Mouse (Mus musculus): ENCODE data around the gene Cdip1. TPM values are rescaled to one million over a fixed set of nuclear protein-coding genes. Genes with fewer than 3 reads are reported as not detected.
A peak's percentile ranks its signal among the peaks of the same experiment; 100 is the strongest.
"Not testable (repeated sequence)": the region's sequence is repeated elsewhere in the genome, so short reads cannot be mapped to it uniquely, and the experiment has no call there.

The Cdip1 gene
- 113 and 123 TPM in 2 replicates for polyA plus RNA-seq (2015; fragmentation: Nextera tagmentation; extraction: Ambion mirVana)

GRCm38 (mm10) chr16:4789810-4790559, at the start of gene Cdip1:
Gene Cdip1 (minus strand): TSS chr16:4790292.
- WGBS = under 1% methylated on average over 51 of the region's 51 CpGs
- peak; percentile 98 for ATAC-seq (ENCODE audit: low FRiP score, low TSS enrichment)

GRCm38 (mm10) chr16:4839552-4839951, 49.5 kb upstream of the Cdip1 start:
- Histone ChIP-seq H3K27me3 (ENCODE audit: insufficient read depth, low read length) (no peaks in the 10 kb centered on the region), H3K27ac (ENCODE audit: low read length) (no peak overlapping the region), H3K9me3 (ENCODE audit: low read length) (no peaks in the 10 kb centered on the region), H3K36me3 (ENCODE audit: insufficient read depth, low read length) (no peaks in the 10 kb centered on the region), H3K4me2 (replicated peaks; ENCODE audit: low read depth, low read length) (no peak overlapping the region), H3K9ac (replicated peaks; ENCODE audit: low read length) (no peak overlapping the region), H3K4me1 (ENCODE audit: insufficient read depth, low read length) (no peaks in the 10 kb centered on the region), H3K4me3 (ENCODE audit: low read length) (no peak overlapping the region)
- WGBS = 77% methylated on average over 3 of the region's 3 CpGs
- ATAC-seq (ENCODE audit: low FRiP score, low TSS enrichment) = no peak

More at GRCm38 (mm10) chr16:4789810-4790559, at the start of gene Cdip1:
- Histone ChIP-seq H3K36me3 (ENCODE audit: insufficient read depth, low read length) (no peaks in the 10 kb centered on the region), H3K27ac (ENCODE audit: low read length) (peak within 1 kb of the TSS; percentile 98), H3K4me1 (ENCODE audit: insufficient read depth, low read length) (peaks cover 33% of the 10 kb centered on the region), H3K4me3 (ENCODE audit: low read length) (peak within 1 kb of the TSS; percentile 57), H3K4me2 (replicated peaks; ENCODE audit: low read depth, low read length) (peak within 1 kb of the TSS; percentile 76), H3K9me3 (ENCODE audit: low read length) (no peaks in the 10 kb centered on the region), H3K9ac (replicated peaks; ENCODE audit: low read length) (peak within 1 kb of the TSS; percentile 78), H3K27me3 (ENCODE audit: insufficient read depth, low read length) (no peaks in the 10 kb centered on the region)

- Histone ChIP-seq H3K9me3 (ENCODE audit: low read length) (no peaks in the 10 kb centered on the region), H3K36me3 (ENCODE audit: insufficient read depth, low read length) (no peaks in the 10 kb centered on the region), H3K27ac (ENCODE audit: low read length) (no peak overlapping the region), H3K27me3 (ENCODE audit: insufficient read depth, low read length) (no peaks in the 10 kb centered on the region), H3K9ac (replicated peaks; ENCODE audit: low read length) (no peak overlapping the region), H3K4me2 (replicated peaks; ENCODE audit: low read depth, low read length) (no peak overlapping the region), H3K4me3 (ENCODE audit: low read length) (no peak overlapping the region), H3K4me1 (ENCODE audit: insufficient read depth, low read length) (no peaks in the 10 kb centered on the region)
- ATAC-seq (ENCODE audit: low FRiP score, low TSS enrichment) = no peak
- WGBS = 82% methylated on average over 3 of the region's 3 CpGs
Measured at GRCm38 (mm10) chr16:4837631-4838030, 47.5 kb upstream of the Cdip1 start.

GRCm38 (mm10) chr16:4835191-4835590, 45.1 kb upstream of the Cdip1 start, which contains the start of gene 4930562C15Rik:
Gene 4930562C15Rik (plus strand): TSS chr16:4835416.
- WGBS = 90% methylated on average over 3 of the region's 3 CpGs
- Histone ChIP-seq H3K9me3 (ENCODE audit: low read length) (no peaks in the 10 kb centered on the region), H3K4me2 (replicated peaks; ENCODE audit: low read depth, low read length) (no peak within 1 kb of the TSS), H3K9ac (replicated peaks; ENCODE audit: low read length) (no peak within 1 kb of the TSS), H3K4me3 (ENCODE audit: low read length) (no peak within 1 kb of the TSS), H3K4me1 (ENCODE audit: insufficient read depth, low read length) (no peaks in the 10 kb centered on the region), H3K27ac (ENCODE audit: low read length) (no peak within 1 kb of the TSS), H3K36me3 (ENCODE audit: insufficient read depth, low read length) (no peaks in the 10 kb centered on the region), H3K27me3 (ENCODE audit: insufficient read depth, low read length) (no peaks in the 10 kb centered on the region)
- no peak for ATAC-seq (ENCODE audit: low FRiP score, low TSS enrichment)

- Histone ChIP-seq H3K4me2 (replicated peaks; ENCODE audit: low read depth, low read length) (no peak overlapping the region), H3K27ac (ENCODE audit: low read length) (no peak overlapping the region), H3K4me1 (ENCODE audit: insufficient read depth, low read length) (no peaks in the 10 kb centered on the region), H3K9me3 (ENCODE audit: low read length) (no peaks in the 10 kb centered on the region), H3K36me3 (ENCODE audit: insufficient read depth, low read length) (no peaks in the 10 kb centered on the region), H3K27me3 (ENCODE audit: insufficient read depth, low read length) (no peaks in the 10 kb centered on the region), H3K9ac (replicated peaks; ENCODE audit: low read length) (no peak overlapping the region), H3K4me3 (ENCODE audit: low read length) (no peak overlapping the region)
- no peak for ATAC-seq (ENCODE audit: low FRiP score, low TSS enrichment)
- WGBS = 87% methylated on average over 2 of the region's 2 CpGs
Measured at GRCm38 (mm10) chr16:4833858-4834257, 43.8 kb upstream of the Cdip1 start.

GRCm38 (mm10) chr16:4831650-4832419, 41.7 kb upstream of the Cdip1 start:
- no peaks in the 10 kb centered on the region for H3K9me3 ChIP-seq (ENCODE audit: low read length)
- H3K4me1 ChIP-seq (ENCODE audit: insufficient read depth, low read length) = no peaks in the 10 kb centered on the region
- no peak overlapping the region for H3K27ac ChIP-seq (ENCODE audit: low read length)
- no peak overlapping the region for H3K4me3 ChIP-seq (ENCODE audit: low read length)
- H3K27me3 ChIP-seq (ENCODE audit: insufficient read depth, low read length) = no peaks in the 10 kb centered on the region
- no peak overlapping the region for H3K9ac ChIP-seq (replicated peaks; ENCODE audit: low read length)
- no peak overlapping the region for H3K4me2 ChIP-seq (replicated peaks; ENCODE audit: low read depth, low read length)
- H3K36me3 ChIP-seq (ENCODE audit: insufficient read depth, low read length) = no peaks in the 10 kb centered on the region
- peak; percentile 51; the same call in 1 of the 2 replicates for ATAC-seq (ENCODE audit: low FRiP score, low TSS enrichment)
- 54% methylated on average over 15 of the region's 15 CpGs for WGBS

- Histone ChIP-seq H3K4me1 (ENCODE audit: insufficient read depth, low read length) (no peaks in the 10 kb centered on the region), H3K9ac (replicated peaks; ENCODE audit: low read length) (no peak overlapping the region), H3K36me3 (ENCODE audit: insufficient read depth, low read length) (no peaks in the 10 kb centered on the region), H3K9me3 (ENCODE audit: low read length) (no peaks in the 10 kb centered on the region), H3K4me3 (ENCODE audit: low read length) (no peak overlapping the region), H3K27me3 (ENCODE audit: insufficient read depth, low read length) (no peaks in the 10 kb centered on the region), H3K4me2 (replicated peaks; ENCODE audit: low read depth, low read length) (no peak overlapping the region), H3K27ac (ENCODE audit: low read length) (no peak overlapping the region)
- 79% methylated on average over 6 of the region's 6 CpGs for WGBS
- ATAC-seq (ENCODE audit: low FRiP score, low TSS enrichment) = no peak
Measured at GRCm38 (mm10) chr16:4829271-4829900, 39.3 kb upstream of the Cdip1 start.

- 92% methylated on average over 5 of the region's 5 CpGs for WGBS
- no peak overlapping the region for H3K4me3 ChIP-seq (ENCODE audit: low read length)
- no peak for ATAC-seq (ENCODE audit: low FRiP score, low TSS enrichment)
- H3K27me3 ChIP-seq (ENCODE audit: insufficient read depth, low read length) = no peaks in the 10 kb centered on the region
- H3K27ac ChIP-seq (ENCODE audit: low read length) = no peak overlapping the region
- H3K9ac ChIP-seq (replicated peaks; ENCODE audit: low read length) = no peak overlapping the region
- no peaks in the 10 kb centered on the region for H3K4me1 ChIP-seq (ENCODE audit: insufficient read depth, low read length)
- no peak overlapping the region for H3K4me2 ChIP-seq (replicated peaks; ENCODE audit: low read depth, low read length)
- H3K9me3 ChIP-seq (ENCODE audit: low read length) = no peaks in the 10 kb centered on the region
- no peaks in the 10 kb centered on the region for H3K36me3 ChIP-seq (ENCODE audit: insufficient read depth, low read length)
Measured at GRCm38 (mm10) chr16:4827639-4828038, 37.5 kb upstream of the Cdip1 start.

- peaks cover 16% of the 10 kb centered on the region for H3K9me3 ChIP-seq (ENCODE audit: low read length)
- H3K9ac ChIP-seq (replicated peaks; ENCODE audit: low read length); ATAC-seq (ENCODE audit: low FRiP score, low TSS enrichment); H3K4me2 ChIP-seq (replicated peaks; ENCODE audit: low read depth, low read length); H3K36me3 ChIP-seq (ENCODE audit: insufficient read depth, low read length); H3K4me1 ChIP-seq (ENCODE audit: insufficient read depth, low read length); H3K4me3 ChIP-seq (ENCODE audit: low read length); H3K27ac ChIP-seq (ENCODE audit: low read length); H3K27me3 ChIP-seq (ENCODE audit: insufficient read depth, low read length): not testable (repeated sequence)
- WGBS = 81% methylated on average over 5 of the region's 5 CpGs
Measured at GRCm38 (mm10) chr16:4824466-4824865, 34.4 kb upstream of the Cdip1 start.
